Comparison of ENCODE assay signal across 8 mouse cellular contexts in the genomic region with DNA sequence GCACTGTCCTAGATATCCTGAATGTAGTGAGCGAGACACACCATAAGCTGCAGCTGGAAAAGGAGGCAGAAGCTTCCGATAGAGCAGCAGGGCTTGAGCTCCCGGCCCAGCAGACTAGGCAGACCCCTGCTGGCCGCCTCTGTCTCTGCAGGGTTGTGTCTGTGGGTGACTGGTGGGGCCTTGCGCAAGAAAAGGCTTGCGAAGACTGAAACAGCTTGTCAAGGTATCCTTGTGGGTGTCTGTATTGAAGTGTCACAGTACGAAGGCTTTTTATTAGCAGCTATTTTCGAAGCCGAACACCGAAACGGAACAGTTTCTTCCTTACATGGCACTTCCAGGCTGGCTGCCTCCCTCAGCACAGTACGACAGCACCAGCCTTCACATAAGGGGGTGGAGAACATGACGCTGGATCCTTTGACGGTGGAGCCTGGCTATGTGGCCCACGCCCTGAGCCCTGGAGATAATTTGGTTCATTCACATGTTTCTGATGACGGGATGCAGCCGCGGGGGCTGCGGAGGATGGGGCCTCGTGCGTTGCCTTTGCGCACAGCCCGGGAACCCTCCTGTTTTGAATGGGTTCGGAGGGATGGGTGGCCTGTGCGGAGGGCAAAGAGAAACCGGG.
DNase-seq lines count a peak whose midpoint lies in the region; ATAC-seq and TF ChIP-seq lines count a peak whose summit lies in the region.

No protein-coding gene starts in this region.

- H3K36me3 ChIP-seq in E14TG2a.4 (ENCODE audit: insufficient read depth, low read length) = no peaks in the 10 kb centered on the region
- no peaks in the 10 kb centered on the region for H3K36me3 ChIP-seq in forebrain, embryonic 16.5 days (ENCODE audit: control insufficient read depth, insufficient read depth)
- no peaks in the 10 kb centered on the region for H3K36me3 ChIP-seq in liver, embryonic 13.5 days
- no peaks in the 10 kb centered on the region for H3K36me3 ChIP-seq in neural tube, embryonic 13.5 days
- no peaks in the 10 kb centered on the region for H3K36me3 ChIP-seq in thymus, adult 2 months (ENCODE audit: control insufficient read depth, insufficient read depth, low read length)

- no peaks in the 10 kb centered on the region for H3K9me3 ChIP-seq in E14TG2a.4 (ENCODE audit: low read length)
- H3K9me3 ChIP-seq in forebrain, embryonic 16.5 days (ENCODE audit: control insufficient read depth, low read length) = no peaks in the 10 kb centered on the region
- H3K9me3 ChIP-seq in liver, embryonic 13.5 days (replicated peaks) = no peaks in the 10 kb centered on the region
- H3K9me3 ChIP-seq in neural tube, embryonic 13.5 days = no peaks in the 10 kb centered on the region

- H3K4me2 ChIP-seq in forebrain, embryonic 16.5 days (ENCODE audit: low read length) = peak overlapping the region; percentile 18; the same call in 1 of the 2 replicates
- no peak overlapping the region for H3K4me2 ChIP-seq in liver, embryonic 13.5 days
- peak overlapping the region; percentile 33 for H3K4me2 ChIP-seq in neural tube, embryonic 13.5 days

- peak overlapping the region; percentile 46; the same call in 1 of the 2 replicates for H3K9ac ChIP-seq in forebrain, embryonic 16.5 days (replicated peaks; ENCODE audit: low read depth, low read length)
- no peak overlapping the region for H3K9ac ChIP-seq in liver, embryonic 13.5 days
- H3K9ac ChIP-seq in neural tube, embryonic 13.5 days = no peak overlapping the region

- ATAC-seq in forebrain, embryonic 16.5 days = peak; percentile 94
- ATAC-seq in liver, embryonic 13.5 days (ENCODE audit: low read depth) = 0 out of 2 replicates have a peak, but pooled peaks have one; percentile 10
- ATAC-seq in neural tube, embryonic 13.5 days (ENCODE audit: low read depth) = peak; percentile 91

- no peak for TF ChIP-seq POLR2A in thymus, adult 2 months (IDR thresholded peaks at IDR 0.05; ENCODE audit: control insufficient read depth, extremely low read depth, insufficient read depth, low read length, poor library complexity)

- peaks cover 49% of the 10 kb centered on the region for H3K27me3 ChIP-seq in E14TG2a.4 (ENCODE audit: insufficient read depth, low read length)
- no peaks in the 10 kb centered on the region for H3K27me3 ChIP-seq in forebrain, embryonic 16.5 days (replicated peaks; ENCODE audit: control insufficient read depth, insufficient read depth, low read length)
- no peaks in the 10 kb centered on the region for H3K27me3 ChIP-seq in liver, embryonic 13.5 days
- H3K27me3 ChIP-seq in neural tube, embryonic 13.5 days = no peaks in the 10 kb centered on the region
- H3K27me3 ChIP-seq in thymus, adult 2 months (ENCODE audit: control insufficient read depth, insufficient read depth, low read length) = no peaks in the 10 kb centered on the region

- H3K27ac ChIP-seq in forebrain, embryonic 16.5 days (ENCODE audit: low read length) = no peak overlapping the region
- no peak overlapping the region for H3K27ac ChIP-seq in liver, embryonic 13.5 days
- H3K27ac ChIP-seq in neural tube, embryonic 13.5 days (replicated peaks) = peak overlapping the region; percentile 34; the same call in 1 of the 2 replicates
- H3K27ac ChIP-seq in thymus, adult 2 months (ENCODE audit: control insufficient read depth, insufficient read depth, low read length) = no peak overlapping the region

- H3K4me1 ChIP-seq in E14TG2a.4 (replicated peaks; ENCODE audit: low read depth, low read length) = peaks cover 16% of the 10 kb centered on the region
- H3K4me1 ChIP-seq in forebrain, embryonic 16.5 days (replicated peaks; ENCODE audit: control insufficient read depth, insufficient read depth, low read length) = peaks cover 10% of the 10 kb centered on the region
- no peaks in the 10 kb centered on the region for H3K4me1 ChIP-seq in liver, embryonic 13.5 days (replicated peaks)
- peaks cover 14% of the 10 kb centered on the region for H3K4me1 ChIP-seq in neural tube, embryonic 13.5 days (replicated peaks)
- H3K4me1 ChIP-seq in thymus, adult 2 months (replicated peaks; ENCODE audit: control insufficient read depth, insufficient read depth, low read length) = no peaks in the 10 kb centered on the region

- 19% methylated on average over 26 of the region's 26 CpGs for WGBS in forebrain, embryonic 16.5 days
- WGBS in liver, embryonic 13.5 days (ENCODE audit: insufficient replicate concordance) = 24% methylated on average over 26 of the region's 26 CpGs
- 19% methylated on average over 26 of the region's 26 CpGs for WGBS in neural tube, embryonic 13.5 days
- WGBS in thymus, adult 2 months = 28% methylated on average over 26 of the region's 26 CpGs

- TF ChIP-seq CTCF in E14TG2a.4 (conservative IDR thresholded peaks at IDR 0.05; ENCODE audit: low read length) = peak; percentile 54
- TF ChIP-seq CTCF in thymus, adult 2 months (IDR thresholded peaks at IDR 0.05; ENCODE audit: borderline replicate concordance, control insufficient read depth, extremely low read depth, insufficient read depth, low read length, poor library complexity) = peak; percentile 48; the same call in 1 of the 2 replicates

- H3K4me3 ChIP-seq in E14TG2a.4 (replicated peaks; ENCODE audit: low read length) = no peak overlapping the region; the same call in 1 of the 2 replicates
- H3K4me3 ChIP-seq in forebrain, embryonic 16.5 days (replicated peaks; ENCODE audit: low read length) = no peak overlapping the region
- H3K4me3 ChIP-seq in liver, embryonic 13.5 days (replicated peaks) = no peak overlapping the region
- H3K4me3 ChIP-seq in neural tube, embryonic 13.5 days = no peak overlapping the region
- H3K4me3 ChIP-seq in thymus, adult 2 months (ENCODE audit: control insufficient read depth, insufficient read depth, low read length) = no peak overlapping the region

- peak; percentile 75 for DNase-seq in cerebellum, adult 11-12 months
- peak; percentile 85 to 86 for DNase-seq in heart, postnatal 10 days
- DNase-seq in kidney, postnatal 4 days = peak; percentile 87 to 91
- peak; percentile 8 for DNase-seq in liver, embryonic 13.5 days
- peak; percentile 55 for DNase-seq in thymus, adult 2 months

- intact Hi-C loops in heart, postnatal 10 days (cut with DNase I) = loop anchor here (1.0 to 10.0 kb wide), 4 partner anchors 267 to 433 kb away; a partner anchor contains a TSS

Comparison
In these comparisons a context has a peak if more than half of its experiments do, and no peak if none do; other contexts are left out.
1. DNase-seq: peak in every context shown above with its lines; median percentile 89 in kidney, postnatal 4 days; 86 in heart, postnatal 10 days; 75 in cerebellum, adult 11-12 months; 55 in thymus, adult 2 months; 8 in liver, embryonic 13.5 days.
2. ATAC-seq: peak in every context shown above with its lines; median percentile 94 in forebrain, embryonic 16.5 days; 91 in neural tube, embryonic 13.5 days; 10 in liver, embryonic 13.5 days.